Mouse (Mus musculus) neutrophil, adult 65 days (primary cell): Measurements from ENCODE around the gene Krtap6-1. TPM values are rescaled to one million over a fixed set of nuclear protein-coding genes. Genes with fewer than 3 reads are reported as not detected.

Experiments used
- total RNA-seq: library from RNA; stranded (reverse); gene quantifications from 2 replicates; pipeline ENCODE4 v1.2.4, GENCODE M21; 2023

Krtap6-1 gene
- not detected in 2 replicates for total RNA-seq

GRCm38 (mm10) chr16:89031399-89031798 lies at the start of gene Krtap6-1:
Gene Krtap6-1 (plus strand): TSS chr16:89031699.

GRCm38 (mm10) chr16:89010659-89011058 lies 20.8 kb upstream of the Krtap6-1 start, which contains the start of gene Krtap22-2:
Gene Krtap22-2 (minus strand): TSS chr16:89010759.

GRCm38 (mm10) chr16:89014984-89015383 lies 16.5 kb upstream of the Krtap6-1 start, which contains the start of gene Gm10229:
Gene Gm10229 (plus strand): TSS chr16:89015284.

GRCm38 (mm10) chr16:89041372-89041771 lies 9.9 kb downstream of the Krtap6-1 start, which contains the start of gene Gm10228:
Gene Gm10228 (minus strand): TSS chr16:89041472.

GRCm38 (mm10) chr16:89047783-89048182 lies 16.3 kb downstream of the Krtap6-1 start, which contains the start of gene Krtap6-5:
Gene Krtap6-5 (minus strand): TSS chr16:89047883.

GRCm38 (mm10) chr16:89063902-89064301 lies 32.4 kb downstream of the Krtap6-1 start, which contains the start of gene 1110025L11Rik:
Gene 1110025L11Rik (minus strand): TSS chr16:89064002.

Other genes starting within 250 kb of the Krtap6-1 start
- not detected in 2 replicates for gene Gm20741, start 219.5 kb upstream of the Krtap6-1 start, total RNA-seq
- gene Krtap15, start 211.5 kb upstream of the Krtap6-1 start, total RNA-seq, result not detected in 2 replicates
- not detected in 2 replicates for gene Krtap14, start 205.6 kb upstream of the Krtap6-1 start, total RNA-seq
- gene Krtap19-1, start 162.3 kb upstream of the Krtap6-1 start, total RNA-seq, result not detected in 2 replicates
- gene Krtap19-2, start 157.4 kb upstream of the Krtap6-1 start, total RNA-seq, result not detected in 2 replicates
- not detected in 2 replicates for gene Krtap19-3, start 153.7 kb upstream of the Krtap6-1 start, total RNA-seq
- not detected in 2 replicates for gene Krtap19-4, start 146.6 kb upstream of the Krtap6-1 start, total RNA-seq
- not detected in 2 replicates for gene Krtap19-5, start 135.2 kb upstream of the Krtap6-1 start, total RNA-seq
- gene Krtap19-9b, start 99.4 kb upstream of the Krtap6-1 start, total RNA-seq, result not detected in 2 replicates
- gene Krtap16-3, start 68.8 kb upstream of the Krtap6-1 start, total RNA-seq, result not detected in 2 replicates
- gene Krtap22-2, start 20.9 kb upstream of the Krtap6-1 start, total RNA-seq, result not detected in 2 replicates
- gene Gm10229, start 16.4 kb upstream of the Krtap6-1 start, total RNA-seq, result not detected in 2 replicates
- gene Gm10228, start 9.8 kb downstream of the Krtap6-1 start, total RNA-seq, result not detected in 2 replicates
- not detected in 2 replicates for gene Krtap6-5, start 16.2 kb downstream of the Krtap6-1 start, total RNA-seq
- gene 1110025L11Rik, start 32.3 kb downstream of the Krtap6-1 start, total RNA-seq, result not detected in 2 replicates
- gene Krtap6-3, start 52.3 kb downstream of the Krtap6-1 start, total RNA-seq, result not detected in 2 replicates
- gene Gm6358, start 109.2 kb downstream of the Krtap6-1 start, total RNA-seq, result not detected in 2 replicates
- not detected in 2 replicates for gene Gm10061, start 119.4 kb downstream of the Krtap6-1 start, total RNA-seq
- not detected in 2 replicates for gene Gm9789, start 126.3 kb downstream of the Krtap6-1 start, total RNA-seq
- not detected in 2 replicates for gene Gm7735, start 137.8 kb downstream of the Krtap6-1 start, total RNA-seq
- gene 1110057P08Rik, start 143.0 kb downstream of the Krtap6-1 start, total RNA-seq, result not detected in 2 replicates
- not detected in 2 replicates for gene Krtap20-2, start 174.2 kb downstream of the Krtap6-1 start, total RNA-seq